Mouse (Mus musculus) midbrain, embryonic 16.5 days (tissue): ENCODE results near the gene Otud4. TPM values are rescaled to one million over a fixed set of nuclear protein-coding genes. Genes with fewer than 3 reads are reported as not detected.

Experiments used
- ATAC-seq: fragments of 200-750 bp; cut with Nextera tagmentation; 2 replicates; pipeline ENCODE4 v1.8.0; 2017; ENCODE audit warnings: moderate TSS enrichment
- H3K27ac ChIP-seq: fragments of 300-500 bp; sonication (generic); 2 replicates; pipeline ENCODE4 v1.5.1; 2014; ENCODE audit warnings: mild to moderate bottlenecking, low read length, mixed read lengths
- H3K27me3 ChIP-seq: fragments of 300-500 bp; sonication (generic); 2 replicates; pipeline ENCODE4 v1.6.1; 2014; ENCODE audit warnings: low read depth, low read length, mixed read lengths; ENCODE audit not compliant: control insufficient read depth, insufficient read depth
- H3K36me3 ChIP-seq: fragments of 300-500 bp; sonication (generic); 2 replicates; pipeline ENCODE4 v1.6.1; 2014; ENCODE audit warnings: mild to moderate bottlenecking, low read length, moderate library complexity, mixed read lengths; ENCODE audit not compliant: control insufficient read depth, insufficient read depth
- H3K4me1 ChIP-seq: fragments of 300-500 bp; sonication (generic); 2 replicates; pipeline ENCODE4 v1.6.1; 2014; ENCODE audit warnings: mild to moderate bottlenecking, low read length, mixed read lengths; ENCODE audit not compliant: control insufficient read depth, insufficient read depth
- H3K4me2 ChIP-seq: fragments of 300-500 bp; sonication (generic); 2 replicates; pipeline ENCODE4 v1.6.1; 2014; ENCODE audit warnings: mild to moderate bottlenecking, low read length, mixed read lengths
- H3K4me3 ChIP-seq: fragments of 300-500 bp; sonication (generic); 2 replicates; pipeline ENCODE4 v1.5.1; 2014; ENCODE audit warnings: low read depth, mild to moderate bottlenecking, low read length, moderate library complexity, mixed read lengths
- H3K9ac ChIP-seq: fragments of 300-500 bp; sonication (generic); 2 replicates; pipeline ENCODE4 v1.6.1; 2014; ENCODE audit warnings: low read depth, low read length, mixed read lengths
- H3K9me3 ChIP-seq: fragments of 300-500 bp; sonication (generic); replicated peaks from 2 replicates; pipeline ENCODE4 v1.6.1; 2014; ENCODE audit warnings: mild to moderate bottlenecking, low read length, mixed read lengths; ENCODE audit not compliant: control insufficient read depth, poor library complexity, severe bottlenecking
- WGBS: fragments of 180-500 bp; shearing (Covaris S2); extraction: QIAGEN DNeasy Blood & Tissue Kit; methylation state at CpG from one replicate; pipeline ENCODE4 v1.1.7; 2014; 5-methylcytosine and 5-hydroxymethylcytosine counted together
- polyA plus RNA-seq: library from polyadenylated mRNA; unstranded; fragments of >200 nt; fragmentation: Nextera tagmentation; extraction: Ambion mirVana; gene quantifications from 2 replicates; pipeline ENCODE4 v1.2.1, GENCODE M21; 2015

The Otud4 gene
- polyA plus RNA-seq, 1 experiment from 2014 or later = 10.2 TPM

DNA sequence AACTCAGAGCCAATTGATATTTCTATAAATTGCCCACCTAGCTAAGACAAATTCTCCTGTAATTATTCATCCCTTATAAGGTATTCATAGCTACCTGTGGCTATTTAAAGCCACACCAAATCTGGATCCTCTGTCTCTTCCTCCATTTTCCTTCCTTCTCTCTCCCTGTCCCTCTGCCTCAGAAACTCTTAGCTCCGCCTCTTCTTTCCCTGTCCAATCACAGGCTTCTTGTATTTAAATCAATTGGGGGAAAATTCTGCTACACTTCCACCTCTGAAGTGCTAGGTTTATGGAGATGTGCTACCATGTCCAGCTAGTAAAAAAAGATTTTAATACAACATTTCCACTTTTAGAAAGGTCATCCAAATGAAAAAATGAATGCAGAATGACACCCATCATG lies 3.9 kb upstream of the Otud4 start:
- Histone ChIP-seq H3K4me3 (no peak overlapping the region), H3K27ac (no peak overlapping the region), H3K9me3 (no peaks in the 10 kb centered on the region), H3K4me2 (no peak overlapping the region), H3K27me3 (no peaks in the 10 kb centered on the region), H3K9ac (no peak overlapping the region), H3K36me3 (no peaks in the 10 kb centered on the region), H3K4me1 (peaks cover 2% of the 10 kb centered on the region)
- 90% methylated on average over 1 of the region's 1 CpGs for WGBS
- ATAC-seq = no peak

DNA sequence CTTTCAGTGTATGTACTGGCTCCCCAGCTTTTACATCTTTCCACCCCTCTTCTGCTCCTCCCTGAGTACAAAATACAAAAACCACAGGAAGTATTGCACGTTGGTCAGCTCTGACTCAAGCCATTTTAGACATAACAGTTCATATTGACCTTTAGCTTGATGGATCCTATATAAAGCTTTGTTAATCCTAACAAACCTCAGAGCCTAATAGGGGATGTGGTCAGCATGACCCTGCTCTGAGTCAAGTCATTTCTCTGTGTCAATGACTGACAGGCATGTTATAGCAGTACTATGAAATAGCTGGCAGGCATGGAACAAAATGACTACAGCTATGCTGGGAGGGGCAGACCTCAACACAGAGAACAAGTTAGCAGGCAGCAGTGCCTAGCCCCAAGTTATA lies 3.3 kb upstream of the Otud4 start:
- Histone ChIP-seq H3K27me3 (no peaks in the 10 kb centered on the region), H3K9ac (no peak overlapping the region), H3K9me3 (no peaks in the 10 kb centered on the region), H3K4me3 (no peak overlapping the region), H3K4me1 (peaks cover 9% of the 10 kb centered on the region), H3K4me2 (no peak overlapping the region), H3K36me3 (no peaks in the 10 kb centered on the region), H3K27ac (no peak overlapping the region)
- 73% methylated on average over 1 of the region's 1 CpGs for WGBS
- no peak for ATAC-seq

DNA sequence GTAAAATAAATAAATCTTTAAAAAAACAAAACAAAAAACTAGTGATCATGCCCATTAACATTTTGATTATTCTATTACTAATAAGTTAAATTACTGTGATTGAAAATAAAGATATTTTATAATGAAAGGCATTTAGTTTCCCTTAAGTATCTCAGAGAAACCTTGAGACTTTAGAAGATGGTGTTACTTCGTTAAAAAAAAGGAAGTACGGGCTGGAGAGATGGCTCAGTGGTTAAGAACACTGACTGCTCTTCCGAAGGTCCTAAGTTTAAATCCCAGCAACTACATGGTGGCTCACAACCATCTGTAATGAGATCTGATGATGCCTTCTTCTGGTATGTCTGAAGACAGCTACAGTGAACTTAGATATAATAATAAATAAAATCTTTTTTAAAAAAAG lies 2.2 kb upstream of the Otud4 start:
- no peak overlapping the region for H3K4me2 ChIP-seq
- no peak overlapping the region for H3K4me3 ChIP-seq
- H3K36me3 ChIP-seq = no peaks in the 10 kb centered on the region
- no peak for ATAC-seq
- H3K27ac ChIP-seq = no peak overlapping the region
- no peak overlapping the region for H3K9ac ChIP-seq
- H3K4me1 ChIP-seq = peaks cover 20% of the 10 kb centered on the region
- no peaks in the 10 kb centered on the region for H3K27me3 ChIP-seq
- H3K9me3 ChIP-seq = no peaks in the 10 kb centered on the region
- WGBS = 91% methylated on average over 3 of the region's 3 CpGs

DNA sequence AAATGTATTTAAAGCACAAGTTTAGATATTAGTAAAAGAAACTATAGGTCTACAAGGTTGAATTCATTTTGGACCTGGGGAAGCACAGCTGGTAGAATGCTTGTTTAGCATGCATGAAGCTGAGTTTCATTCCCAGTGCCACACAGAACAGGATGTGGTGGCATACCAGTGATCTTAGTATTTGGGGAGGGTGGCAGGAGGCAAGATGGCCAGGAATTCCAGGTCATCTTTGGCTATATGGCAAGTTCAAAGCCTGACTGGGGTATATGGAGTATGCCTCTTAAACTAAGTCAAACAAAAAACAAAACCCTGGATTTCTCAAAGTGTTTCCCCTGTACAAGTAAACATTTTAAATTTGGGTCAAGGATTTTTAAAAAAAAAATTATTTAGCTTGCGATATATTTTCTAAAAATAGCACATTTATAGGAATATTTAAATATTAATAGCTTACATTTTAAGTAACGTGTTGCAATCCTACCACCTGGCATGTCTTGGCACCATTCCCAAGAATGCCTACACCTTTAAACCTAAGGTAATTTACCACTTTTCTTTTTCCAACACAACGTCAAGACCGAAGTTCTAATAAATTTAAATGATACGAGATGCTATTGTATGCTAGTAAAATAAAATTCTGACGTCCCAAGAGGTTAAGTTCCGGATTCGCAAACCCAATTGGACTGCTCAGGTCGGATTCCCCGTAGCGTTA lies 1.3 kb upstream of the Otud4 start:
- Histone ChIP-seq H3K4me3 (peak overlapping the region; percentile 93), H3K27me3 (no peaks in the 10 kb centered on the region), H3K36me3 (no peaks in the 10 kb centered on the region), H3K9me3 (no peaks in the 10 kb centered on the region), H3K27ac (peak overlapping the region; percentile 88), H3K9ac (peak overlapping the region; percentile 92), H3K4me1 (peaks cover 26% of the 10 kb centered on the region), H3K4me2 (peak overlapping the region; percentile 49)
- whole genome bisulfite sequencing = 5% methylated on average over 11 of the region's 11 CpGs
- no peak for ATAC-seq

DNA sequence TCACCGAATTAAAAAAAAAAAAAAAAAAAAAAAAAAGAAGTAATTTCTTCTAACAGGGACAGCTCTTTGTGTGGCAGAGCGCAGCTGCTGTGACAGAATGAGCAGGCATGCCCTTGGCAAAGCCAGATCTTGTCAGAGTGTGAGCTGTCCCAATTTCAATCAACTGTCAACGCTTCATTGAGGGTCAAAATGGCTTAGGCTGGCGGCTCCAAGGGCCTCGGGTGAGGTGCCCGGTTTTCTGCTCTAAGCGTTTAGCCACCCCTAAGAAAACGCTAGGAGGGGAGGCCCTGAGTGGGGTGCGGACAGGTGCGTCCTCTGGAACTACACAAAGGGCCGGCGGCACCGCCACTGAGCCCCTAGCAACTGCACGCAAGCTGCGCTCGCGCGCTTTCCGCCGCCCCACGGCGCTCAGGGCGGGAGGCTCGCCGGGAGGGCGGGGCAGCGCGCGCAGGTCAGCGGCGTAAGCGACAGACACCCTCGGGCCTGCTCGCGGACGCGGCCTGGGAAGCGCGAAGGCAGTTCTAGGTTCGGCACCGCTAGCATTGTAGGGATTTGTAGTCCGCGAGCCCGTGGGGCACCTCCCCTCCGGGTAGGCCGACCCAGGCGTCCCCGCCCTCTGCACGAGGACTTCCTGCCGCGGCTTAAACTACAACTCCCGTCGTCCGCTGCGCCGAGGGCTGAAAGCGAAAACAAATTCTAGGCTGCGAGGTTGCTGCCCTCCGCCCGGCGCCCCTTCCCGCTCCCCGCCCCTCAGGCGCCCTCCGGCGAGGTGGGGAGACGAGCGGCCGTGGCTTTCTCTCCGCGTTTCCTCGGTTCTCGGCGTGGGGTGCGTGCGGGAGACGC lies 490 bp upstream of the Otud4 start:
- Histone ChIP-seq H3K4me1 (peaks cover 31% of the 10 kb centered on the region), H3K36me3 (no peaks in the 10 kb centered on the region), H3K4me2 (peak overlapping the region; percentile 88), H3K27ac (peak overlapping the region; percentile 88), H3K9me3 (no peaks in the 10 kb centered on the region), H3K4me3 (peak overlapping the region; percentile 93), H3K27me3 (no peaks in the 10 kb centered on the region), H3K9ac (peak overlapping the region; percentile 92)
- WGBS = under 1% methylated on average over 77 of the region's 77 CpGs
- ATAC-seq = peak; percentile 99

DNA sequence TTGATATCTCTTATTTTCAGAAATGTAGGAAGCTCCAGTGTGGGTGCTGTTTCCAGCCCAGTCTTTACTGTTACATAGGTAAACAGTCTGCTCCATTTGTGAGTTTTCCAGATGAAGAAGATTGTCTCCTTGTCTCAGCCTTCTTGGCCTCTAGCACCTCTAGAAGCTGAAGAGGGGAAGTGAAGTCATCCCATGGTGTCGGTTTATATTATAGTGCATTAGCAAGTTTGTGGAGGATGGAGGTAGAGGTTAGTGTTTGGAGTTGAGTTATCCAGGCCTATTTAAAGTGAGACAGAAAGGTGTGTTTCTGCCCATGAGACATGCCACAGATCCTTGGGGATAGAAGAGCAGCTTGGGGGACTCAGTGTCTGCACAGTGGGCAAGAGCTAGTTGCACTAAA lies 1.7 kb downstream of the Otud4 start:
- WGBS = 36% methylated on average over 1 of the region's 1 CpGs
- no peaks in the 10 kb centered on the region for H3K9me3 ChIP-seq
- ATAC-seq = no peak
- H3K36me3 ChIP-seq = peaks cover 3% of the 10 kb centered on the region; the same call in 1 of the 2 replicates
- no peak overlapping the region for H3K27ac ChIP-seq
- H3K27me3 ChIP-seq = no peaks in the 10 kb centered on the region
- H3K4me2 ChIP-seq = peak overlapping the region; percentile 88
- H3K4me3 ChIP-seq = peak overlapping the region; percentile 93
- H3K9ac ChIP-seq = peak overlapping the region; percentile 0; the same call in 1 of the 2 replicates
- H3K4me1 ChIP-seq = peaks cover 31% of the 10 kb centered on the region

DNA sequence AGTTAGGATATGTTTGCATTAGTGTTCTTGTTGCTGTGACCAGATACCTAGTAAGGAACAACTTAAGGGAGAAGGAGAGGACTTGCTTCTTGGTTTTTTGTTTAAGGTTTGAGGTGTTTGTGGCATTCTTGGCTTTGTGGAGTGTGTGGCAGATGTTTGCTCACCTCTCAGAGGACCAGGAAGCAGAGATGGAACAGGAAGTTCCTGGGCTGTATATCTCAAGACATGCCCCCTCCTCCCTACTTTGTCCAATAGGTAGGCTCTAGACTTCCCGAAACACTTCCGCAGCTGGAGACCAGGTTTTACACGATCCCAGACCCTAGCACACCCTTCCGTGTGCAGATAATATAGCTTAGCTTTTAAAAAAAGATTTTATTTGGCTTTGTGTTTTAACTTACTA lies 10.2 kb downstream of the Otud4 start:
- WGBS = 95% methylated on average over 4 of the region's 4 CpGs
- Histone ChIP-seq H3K9me3 (no peaks in the 10 kb centered on the region), H3K9ac (no peak overlapping the region), H3K4me3 (no peak overlapping the region), H3K4me2 (no peak overlapping the region), H3K27me3 (no peaks in the 10 kb centered on the region), H3K4me1 (no peaks in the 10 kb centered on the region), H3K27ac (no peak overlapping the region), H3K36me3 (0 out of 2 replicates have a peak, but pooled peaks cover 2% of the 10 kb centered on the region)
- ATAC-seq = no peak

DNA sequence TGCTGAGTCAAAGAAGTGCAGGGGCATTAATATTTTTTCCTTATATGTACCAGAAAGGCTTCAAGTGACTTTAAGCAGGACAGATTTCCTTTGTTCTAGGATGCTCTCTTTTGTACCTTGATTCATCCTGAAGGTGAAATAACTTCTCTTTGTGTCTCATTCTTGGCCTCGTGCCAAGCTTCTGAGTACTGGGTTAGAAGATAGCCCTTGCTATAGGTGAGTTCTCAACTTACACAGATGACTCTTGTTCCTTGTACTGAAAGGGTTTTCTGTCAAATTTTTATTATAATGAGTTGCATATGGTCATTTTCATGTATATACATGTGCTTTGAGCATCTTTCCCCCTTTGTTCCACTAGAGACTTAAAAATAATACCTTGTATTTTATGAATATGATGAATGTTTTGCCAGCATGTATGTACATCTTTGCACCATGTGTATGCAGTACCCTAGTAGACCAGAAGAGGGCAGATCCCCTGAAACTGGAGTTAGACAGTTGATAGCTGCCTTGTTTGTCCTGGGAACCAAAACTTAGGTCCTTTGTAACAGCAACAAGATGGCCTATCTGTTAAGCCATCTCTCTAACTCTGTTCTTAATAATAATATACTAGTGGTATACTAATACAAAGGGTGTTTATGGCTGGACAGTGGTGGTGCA lies 10.9 kb downstream of the Otud4 start:
- H3K27ac ChIP-seq = no peak overlapping the region
- no peak overlapping the region for H3K9ac ChIP-seq
- H3K36me3 ChIP-seq = 0 out of 2 replicates have a peak, but pooled peaks cover 5% of the 10 kb centered on the region

More for the DNA sequence above, 10.9 kb downstream of the Otud4 start:
- Histone ChIP-seq H3K4me1 (no peaks in the 10 kb centered on the region), H3K9me3 (no peaks in the 10 kb centered on the region), H3K27me3 (no peaks in the 10 kb centered on the region), H3K4me2 (no peak overlapping the region), H3K4me3 (no peak overlapping the region)
- WGBS = 89% methylated on average over 1 of the region's 1 CpGs
- ATAC-seq = no peak
